Mouse (Mus musculus): ENCODE data around the gene Ints3. TPM values are rescaled to one million over a fixed set of nuclear protein-coding genes. Genes with fewer than 3 reads are reported as not detected.

Gene Ints3
- polyA plus RNA-seq, 1 experiment from 2014 or later, result 7.2 TPM

DNA sequence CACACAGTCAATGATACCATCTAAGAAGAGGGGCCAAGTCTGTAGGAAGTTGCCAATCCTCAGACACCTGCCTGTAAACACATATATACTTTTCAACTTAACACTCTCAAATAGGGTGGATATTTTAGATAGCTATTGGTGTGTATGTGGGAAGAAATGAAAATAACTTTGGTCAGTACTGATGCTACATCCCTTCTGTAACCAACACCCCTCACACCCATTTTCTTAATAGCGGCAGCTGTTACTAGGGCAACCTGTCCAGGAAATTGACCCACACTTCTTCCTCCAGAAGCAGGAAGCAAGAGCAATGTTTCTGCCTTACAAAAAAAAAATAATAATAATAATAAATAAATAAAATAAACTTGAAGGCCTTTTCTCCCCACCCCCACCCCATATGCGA, 1.1 kb downstream of the Ints3 start:
- WGBS (ENCODE audit: insufficient replicate concordance), result 10% methylated on average over 2 of the region's 2 CpGs
- Histone ChIP-seq H3K9ac (ENCODE audit: low read depth, low read length) (peak overlapping the region; percentile 87), H3K4me3 (ENCODE audit: low read depth, low read length) (peak overlapping the region; percentile 83), H3K4me1 (ENCODE audit: control insufficient read depth, low read depth, low read length) (peaks cover 32% of the 10 kb centered on the region), H3K4me2 (ENCODE audit: low read depth, low read length) (peak overlapping the region; percentile 94), H3K27ac (ENCODE audit: low read length) (no peak overlapping the region), H3K36me3 (ENCODE audit: control insufficient read depth, insufficient read depth) (no peaks in the 10 kb centered on the region), H3K27me3 (ENCODE audit: control insufficient read depth, insufficient read depth, low read depth, low read length) (no peaks in the 10 kb centered on the region), H3K9me3 (replicated peaks; ENCODE audit: control insufficient read depth, low read length) (no peaks in the 10 kb centered on the region)
- ATAC-seq (ENCODE audit: low read depth), result no peak

DNA sequence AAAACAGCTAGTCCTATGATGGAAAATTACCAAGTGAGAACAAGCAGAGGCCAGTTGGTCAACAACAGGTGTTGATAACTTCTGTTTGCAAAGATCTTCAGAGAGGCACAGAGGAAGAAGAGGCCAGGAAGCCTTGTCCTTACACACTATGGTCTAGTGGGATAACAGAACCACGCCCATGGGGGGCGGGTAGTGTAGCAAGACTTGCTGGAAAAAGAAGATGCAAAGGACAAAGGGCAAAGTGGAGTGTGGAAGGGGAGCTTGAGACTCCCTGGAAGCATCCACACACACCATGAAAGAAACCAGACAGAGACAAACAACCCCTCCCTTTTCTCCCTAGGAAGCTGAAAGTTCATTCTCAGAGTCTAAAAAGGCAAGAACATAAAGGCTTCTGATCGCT, 3.8 kb downstream of the Ints3 start:
- Histone ChIP-seq H3K36me3 (ENCODE audit: control insufficient read depth, insufficient read depth) (no peaks in the 10 kb centered on the region), H3K4me3 (ENCODE audit: low read depth, low read length) (no peak overlapping the region), H3K9ac (ENCODE audit: low read depth, low read length) (no peak overlapping the region; the same call in 1 of the 2 replicates), H3K27ac (ENCODE audit: low read length) (no peak overlapping the region), H3K9me3 (replicated peaks; ENCODE audit: control insufficient read depth, low read length) (no peaks in the 10 kb centered on the region), H3K4me1 (ENCODE audit: control insufficient read depth, low read depth, low read length) (peaks cover 32% of the 10 kb centered on the region), H3K4me2 (ENCODE audit: low read depth, low read length) (no peak overlapping the region), H3K27me3 (ENCODE audit: control insufficient read depth, insufficient read depth, low read depth, low read length) (no peaks in the 10 kb centered on the region)
- 53% methylated on average over 3 of the region's 3 CpGs for WGBS (ENCODE audit: insufficient replicate concordance)
- no peak for ATAC-seq (ENCODE audit: low read depth)

DNA sequence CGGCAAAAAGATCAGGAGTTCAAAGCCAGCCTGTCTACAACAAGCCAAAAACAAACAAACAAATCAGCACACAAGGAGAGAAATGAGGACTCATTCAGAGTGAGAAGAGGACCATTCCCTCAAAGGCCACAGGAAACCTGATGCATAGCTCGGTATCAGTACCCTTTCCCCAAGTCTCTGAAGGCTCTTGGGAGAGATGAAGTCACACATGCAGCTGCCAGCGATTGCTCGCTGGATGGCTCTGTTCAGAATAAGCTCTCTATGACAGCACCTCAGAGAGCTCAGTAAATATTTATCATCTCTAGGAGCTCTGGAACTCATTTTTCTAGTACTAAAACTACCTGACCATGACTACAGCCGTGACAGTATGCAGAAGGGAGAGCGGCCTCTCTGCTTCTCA, 5.2 kb downstream of the Ints3 start:
- ATAC-seq (ENCODE audit: low read depth), result no peak
- no peak overlapping the region for H3K27ac ChIP-seq (ENCODE audit: low read length)
- no peak overlapping the region for H3K4me2 ChIP-seq (ENCODE audit: low read depth, low read length)
- WGBS (ENCODE audit: insufficient replicate concordance), result 73% methylated on average over 6 of the region's 6 CpGs
- no peaks in the 10 kb centered on the region for H3K36me3 ChIP-seq (ENCODE audit: control insufficient read depth, insufficient read depth)
- peaks cover 27% of the 10 kb centered on the region for H3K4me1 ChIP-seq (ENCODE audit: control insufficient read depth, low read depth, low read length)
- no peak overlapping the region for H3K9ac ChIP-seq (ENCODE audit: low read depth, low read length)
- no peak overlapping the region for H3K4me3 ChIP-seq (ENCODE audit: low read depth, low read length)
- no peaks in the 10 kb centered on the region for H3K27me3 ChIP-seq (ENCODE audit: control insufficient read depth, insufficient read depth, low read depth, low read length)
- no peaks in the 10 kb centered on the region for H3K9me3 ChIP-seq (replicated peaks; ENCODE audit: control insufficient read depth, low read length)

DNA sequence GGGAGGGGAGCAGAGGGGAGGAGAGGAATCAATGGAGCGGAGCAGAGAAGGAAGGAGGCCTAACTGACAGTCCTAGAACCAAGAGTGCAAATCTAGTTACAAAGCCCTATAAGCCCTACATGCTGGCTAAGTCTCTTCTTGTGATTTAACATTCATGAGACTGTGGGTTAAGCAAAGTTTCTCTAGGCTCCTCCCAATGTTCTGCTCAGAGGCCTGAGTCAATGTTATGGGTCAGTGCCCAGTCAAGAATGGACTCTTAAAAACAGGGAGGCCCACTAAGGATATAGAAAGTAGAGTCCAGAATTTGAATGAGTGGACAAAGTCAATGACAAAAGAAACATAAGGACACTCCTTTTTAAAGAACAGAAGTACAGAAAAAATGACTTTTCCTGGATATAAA, 5.8 kb downstream of the Ints3 start:
- H3K27ac ChIP-seq (ENCODE audit: low read length), result no peak overlapping the region
- H3K4me2 ChIP-seq (ENCODE audit: low read depth, low read length), result no peak overlapping the region
- no peaks in the 10 kb centered on the region for H3K9me3 ChIP-seq (replicated peaks; ENCODE audit: control insufficient read depth, low read length)
- no peak overlapping the region for H3K4me3 ChIP-seq (ENCODE audit: low read depth, low read length)
- no peaks in the 10 kb centered on the region for H3K27me3 ChIP-seq (ENCODE audit: control insufficient read depth, insufficient read depth, low read depth, low read length)
- H3K9ac ChIP-seq (ENCODE audit: low read depth, low read length), result no peak overlapping the region
- no peak for ATAC-seq (ENCODE audit: low read depth)
- H3K36me3 ChIP-seq (ENCODE audit: control insufficient read depth, insufficient read depth), result no peaks in the 10 kb centered on the region
- 75% methylated on average over 1 of the region's 1 CpGs for WGBS (ENCODE audit: insufficient replicate concordance)
- H3K4me1 ChIP-seq (ENCODE audit: control insufficient read depth, low read depth, low read length), result peaks cover 27% of the 10 kb centered on the region

DNA sequence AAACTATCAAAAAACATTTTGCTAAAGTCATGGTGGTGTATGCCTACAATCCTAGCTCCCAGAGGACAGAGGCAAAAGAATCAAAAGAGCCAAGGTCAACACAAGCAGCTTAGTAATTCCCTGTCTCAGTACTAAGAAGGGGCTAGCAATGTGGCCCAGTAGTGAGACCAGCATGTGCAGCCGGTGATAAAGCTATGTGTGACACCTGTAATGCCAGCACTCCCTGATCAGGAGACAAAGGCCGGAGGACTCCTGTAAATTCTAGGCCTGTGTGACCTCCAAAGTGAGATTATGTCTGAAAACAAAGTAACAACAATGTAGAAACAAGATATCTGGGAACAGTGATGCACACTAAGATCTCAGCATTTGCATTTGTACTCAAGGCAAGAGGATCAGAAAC, 7.9 kb downstream of the Ints3 start:
- Histone ChIP-seq H3K36me3 (ENCODE audit: control insufficient read depth, insufficient read depth) (peaks cover 6% of the 10 kb centered on the region; the same call in 1 of the 2 replicates), H3K4me1 (ENCODE audit: control insufficient read depth, low read depth, low read length) (peaks cover 17% of the 10 kb centered on the region), H3K27ac (ENCODE audit: low read length) (no peak overlapping the region), H3K4me3 (ENCODE audit: low read depth, low read length) (no peak overlapping the region), H3K9ac (ENCODE audit: low read depth, low read length) (no peak overlapping the region), H3K27me3 (ENCODE audit: control insufficient read depth, insufficient read depth, low read depth, low read length) (no peaks in the 10 kb centered on the region), H3K9me3 (replicated peaks; ENCODE audit: control insufficient read depth, low read length) (no peaks in the 10 kb centered on the region), H3K4me2 (ENCODE audit: low read depth, low read length) (no peak overlapping the region)
- WGBS (ENCODE audit: insufficient replicate concordance), result 46% methylated on average over 2 of the region's 2 CpGs
- no peak for ATAC-seq (ENCODE audit: low read depth)

DNA sequence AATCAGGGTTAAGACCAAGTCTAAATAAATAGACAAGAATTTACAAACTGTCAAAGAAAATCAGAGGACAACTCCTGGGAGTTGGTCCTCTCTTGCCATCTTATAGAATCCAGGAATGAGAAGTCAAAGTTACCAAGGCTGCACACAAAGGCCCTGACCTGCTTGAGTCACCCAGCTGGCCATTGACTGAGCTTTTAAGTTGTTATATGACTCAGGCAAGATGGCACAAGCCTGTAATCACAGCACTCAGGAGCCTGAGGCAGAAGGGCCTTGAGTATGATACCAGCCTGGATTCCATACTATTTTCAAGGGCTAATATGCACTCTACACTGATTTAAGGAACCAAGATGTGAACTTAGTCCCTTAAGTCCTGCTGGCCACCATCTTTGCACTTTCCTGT, 9.9 kb downstream of the Ints3 start:
- Histone ChIP-seq H3K4me1 (ENCODE audit: control insufficient read depth, low read depth, low read length) (peaks cover 7% of the 10 kb centered on the region), H3K4me3 (ENCODE audit: low read depth, low read length) (no peak overlapping the region), H3K36me3 (ENCODE audit: control insufficient read depth, insufficient read depth) (peaks cover 7% of the 10 kb centered on the region; the same call in 1 of the 2 replicates), H3K9ac (ENCODE audit: low read depth, low read length) (no peak overlapping the region), H3K27ac (ENCODE audit: low read length) (no peak overlapping the region), H3K9me3 (replicated peaks; ENCODE audit: control insufficient read depth, low read length) (no peaks in the 10 kb centered on the region), H3K27me3 (ENCODE audit: control insufficient read depth, insufficient read depth, low read depth, low read length) (no peaks in the 10 kb centered on the region), H3K4me2 (ENCODE audit: low read depth, low read length) (no peak overlapping the region)
- no peak for ATAC-seq (ENCODE audit: low read depth)

DNA sequence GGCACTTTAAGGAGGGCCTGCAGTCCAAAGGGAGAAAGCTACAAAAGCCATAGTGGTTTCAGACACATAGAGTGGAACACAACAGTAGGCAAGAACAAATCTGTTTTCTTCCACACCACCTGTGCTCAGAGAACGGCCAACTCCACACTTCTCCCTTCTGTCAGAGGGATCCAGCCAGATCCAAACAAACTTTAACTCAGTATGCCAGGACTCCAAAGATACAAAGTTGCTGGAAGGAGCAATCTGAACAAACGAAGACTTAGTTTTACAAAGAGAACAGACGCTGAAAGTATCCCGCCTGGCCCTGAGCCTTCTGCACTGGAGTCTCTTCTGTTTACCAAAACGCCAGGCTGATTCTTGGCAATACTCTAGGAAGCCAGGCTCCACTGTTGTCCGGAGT, 12.7 kb downstream of the Ints3 start:
- H3K4me3 ChIP-seq (ENCODE audit: low read depth, low read length), result no peak overlapping the region
- H3K4me1 ChIP-seq (ENCODE audit: control insufficient read depth, low read depth, low read length), result peaks cover 2% of the 10 kb centered on the region; the same call in 1 of the 2 replicates
- no peaks in the 10 kb centered on the region for H3K27me3 ChIP-seq (ENCODE audit: control insufficient read depth, insufficient read depth, low read depth, low read length)
- 78% methylated on average over 6 of the region's 6 CpGs for WGBS (ENCODE audit: insufficient replicate concordance)
- no peaks in the 10 kb centered on the region for H3K9me3 ChIP-seq (replicated peaks; ENCODE audit: control insufficient read depth, low read length)
- no peak overlapping the region for H3K27ac ChIP-seq (ENCODE audit: low read length)
- H3K4me2 ChIP-seq (ENCODE audit: low read depth, low read length), result no peak overlapping the region
- no peak overlapping the region for H3K9ac ChIP-seq (ENCODE audit: low read depth, low read length)
- peaks cover 7% of the 10 kb centered on the region; the same call in 1 of the 2 replicates for H3K36me3 ChIP-seq (ENCODE audit: control insufficient read depth, insufficient read depth)
- no peak for ATAC-seq (ENCODE audit: low read depth)

DNA sequence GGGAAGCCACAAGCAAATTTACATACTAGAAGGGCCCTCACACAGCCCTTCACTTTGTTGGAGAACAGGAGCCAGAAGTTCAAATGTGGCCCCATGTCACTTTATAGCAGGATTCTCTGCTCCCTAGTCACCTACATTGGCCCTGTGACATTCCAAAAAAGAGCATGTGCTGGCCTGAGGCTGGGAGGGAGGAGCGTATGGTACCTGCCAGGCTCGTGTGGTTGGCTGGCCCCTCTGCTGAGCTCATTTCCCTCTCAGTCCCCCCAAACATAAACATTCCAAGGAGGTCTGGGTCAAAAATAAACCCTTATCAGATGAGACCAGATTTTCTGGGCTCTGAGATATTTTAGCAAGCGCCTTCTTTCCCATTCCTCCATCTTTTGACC, 20.4 kb downstream of the Ints3 start:
- H3K4me3 ChIP-seq (ENCODE audit: low read depth, low read length), result no peak overlapping the region
- no peak overlapping the region for H3K9ac ChIP-seq (ENCODE audit: low read depth, low read length)
- no peaks in the 10 kb centered on the region for H3K9me3 ChIP-seq (replicated peaks; ENCODE audit: control insufficient read depth, low read length)
- no peak for ATAC-seq (ENCODE audit: low read depth)
- no peaks in the 10 kb centered on the region for H3K4me1 ChIP-seq (ENCODE audit: control insufficient read depth, low read depth, low read length)
- H3K27me3 ChIP-seq (ENCODE audit: control insufficient read depth, insufficient read depth, low read depth, low read length), result no peaks in the 10 kb centered on the region
- peaks cover 4% of the 10 kb centered on the region for H3K36me3 ChIP-seq (ENCODE audit: control insufficient read depth, insufficient read depth)
- WGBS (ENCODE audit: insufficient replicate concordance), result 65% methylated on average over 3 of the region's 3 CpGs
- H3K27ac ChIP-seq (ENCODE audit: low read length), result no peak overlapping the region
- no peak overlapping the region for H3K4me2 ChIP-seq (ENCODE audit: low read depth, low read length)

DNA sequence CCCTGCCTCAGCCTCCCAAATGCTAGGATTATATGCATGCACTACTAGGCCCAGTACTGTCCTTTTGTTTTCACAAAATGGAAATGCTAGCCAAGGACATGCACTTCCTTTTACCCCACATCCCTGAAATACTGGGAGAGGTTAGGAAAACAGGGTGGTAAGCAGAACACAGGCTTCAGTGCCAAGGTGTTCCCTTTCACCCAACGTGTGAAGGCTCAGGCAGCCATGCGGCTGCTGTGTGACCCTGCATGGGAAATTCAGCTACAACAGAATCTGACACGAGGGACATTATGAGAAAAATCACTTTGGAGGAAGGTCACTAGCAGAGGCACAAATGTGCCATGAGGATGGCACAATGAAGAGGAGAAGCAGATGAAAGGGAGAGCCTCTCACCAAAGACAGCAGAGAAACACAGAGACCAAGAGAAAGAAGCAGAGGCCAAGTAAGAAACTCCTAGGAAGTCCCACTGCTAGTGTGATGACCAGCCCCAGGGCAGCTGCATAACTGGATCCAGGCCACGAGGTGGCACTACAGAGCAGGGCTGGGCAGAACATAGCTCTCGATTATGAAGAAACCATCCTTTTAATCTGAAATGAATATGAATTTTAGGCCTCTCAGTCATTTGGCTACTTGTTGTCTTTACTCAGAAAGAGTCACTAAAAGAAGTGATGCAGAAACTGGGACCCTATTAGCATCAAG, 21.0 kb downstream of the Ints3 start:
- 41% methylated on average over 5 of the region's 5 CpGs for WGBS (ENCODE audit: insufficient replicate concordance)
- Histone ChIP-seq H3K4me1 (ENCODE audit: control insufficient read depth, low read depth, low read length) (no peaks in the 10 kb centered on the region), H3K27me3 (ENCODE audit: control insufficient read depth, insufficient read depth, low read depth, low read length) (no peaks in the 10 kb centered on the region), H3K36me3 (ENCODE audit: control insufficient read depth, insufficient read depth) (peaks cover 7% of the 10 kb centered on the region), H3K4me2 (ENCODE audit: low read depth, low read length) (no peak overlapping the region), H3K4me3 (ENCODE audit: low read depth, low read length) (no peak overlapping the region), H3K9me3 (replicated peaks; ENCODE audit: control insufficient read depth, low read length) (no peaks in the 10 kb centered on the region), H3K27ac (ENCODE audit: low read length) (no peak overlapping the region), H3K9ac (ENCODE audit: low read depth, low read length) (no peak overlapping the region)
- ATAC-seq (ENCODE audit: low read depth), result 0 out of 2 replicates have a peak, but pooled peaks have one; percentile 45
